Mouse (Mus musculus) ES-E14 (cell line): ENCODE measurements around the gene Igsf23. TPM values are rescaled to one million over a fixed set of nuclear protein-coding genes. Genes with fewer than 3 reads are reported as not detected.

Source experiments
- DNase-seq: peaks from one replicate; pipeline ENCODE4 v3.0.0-alpha.2; 2013; ENCODE audit warnings: low read depth, low spot score
- H3K27ac ChIP-seq: 2 replicates; pipeline ENCODE4 v1.5.1; 2012; ENCODE audit warnings: low read depth, mild to moderate bottlenecking, low read length, moderate library complexity, mixed read lengths; ENCODE audit not compliant: poor library complexity, insufficient read depth, severe bottlenecking
- H3K36me3 ChIP-seq: 2 replicates; pipeline ENCODE4 v1.6.1; 2012; ENCODE audit warnings: mild to moderate bottlenecking, low read length, moderate library complexity, mixed read lengths; ENCODE audit not compliant: control insufficient read depth, poor library complexity, insufficient read depth, severe bottlenecking
- H3K4me1 ChIP-seq, 2 experiments: fragments of 150-350 bp in 1 of 2; sonication (generic) in 1 of 2; 2 replicates each; pipeline ENCODE4 v1.6.1; 2012; ENCODE audit warnings: low read length in 2 of 2, mild to moderate bottlenecking in 1 of 2, mixed read lengths in 1 of 2; ENCODE audit not compliant: control insufficient read depth in 2 of 2, insufficient read depth in 2 of 2, poor library complexity in 1 of 2
- H3K4me3 ChIP-seq, 2 experiments: fragments of 150-350 bp in 1 of 2; sonication (generic) in 1 of 2; 2 replicates each; pipeline ENCODE4 v1.5.1; 2012; ENCODE audit warnings: low read length in 2 of 2, low read depth in 1 of 2, mild to moderate bottlenecking in 1 of 2, mixed read lengths in 1 of 2; ENCODE audit not compliant: insufficient read depth in 1 of 2, poor library complexity in 1 of 2, severe bottlenecking in 1 of 2
- H3K9ac ChIP-seq: 2 replicates; pipeline ENCODE4 v1.6.1; 2012; ENCODE audit warnings: low read depth, mild to moderate bottlenecking, low read length, mixed read lengths; ENCODE audit not compliant: poor library complexity, insufficient read depth, severe bottlenecking
- H3K9me3 ChIP-seq: fragments of 150-350 bp; sonication (generic); 2 replicates; pipeline ENCODE4 v1.6.1; 2012; ENCODE audit warnings: low read depth, mild to moderate bottlenecking, low read length; ENCODE audit not compliant: control insufficient read depth, insufficient read depth
- CHD2 ChIP-seq: IDR thresholded peaks from 2 replicates; pipeline ENCODE4 v1.6.1; 2014; ENCODE audit warnings: mild to moderate bottlenecking, low read depth, low read length, inconsistent platforms
- HCFC1 ChIP-seq: IDR thresholded peaks from 2 replicates; pipeline ENCODE4 v1.6.1; 2012; ENCODE audit warnings: low read length, inconsistent platforms, borderline replicate concordance; ENCODE audit not compliant: insufficient read depth
- MAFK ChIP-seq: IDR thresholded peaks from 2 replicates; pipeline ENCODE4 v1.6.1; 2014; ENCODE audit warnings: mild to moderate bottlenecking, low read depth, low read length, inconsistent platforms; ENCODE audit not compliant: insufficient read depth
- ZC3H11A ChIP-seq: IDR thresholded peaks from 2 replicates; pipeline ENCODE4 v1.6.1; 2012; ENCODE audit warnings: low read depth, mild to moderate bottlenecking, inconsistent platforms, low read length, borderline replicate concordance
- ZNF384 ChIP-seq: IDR thresholded peaks from 2 replicates; pipeline ENCODE4 v1.6.1; 2012; ENCODE audit warnings: low read depth, low read length, inconsistent platforms
- in situ Hi-C, 2 experiments: fragments of 600-800 bp; cut with MboI; formaldehyde crosslinking; loops; one replicate each; pipeline ENCODE4 v1.15.1; 2025; ENCODE audit warnings: low sequenced_read_pairs in 2 of 2, inconsistent platforms in 1 of 2; ENCODE audit not compliant: unreplicated experiment in 2 of 2
- total RNA-seq: library from RNA; depleted of rRNA; stranded (reverse); fragments of 300-350 nt; gene quantifications from 2 replicates; pipeline ENCODE4 v1.2.3, GENCODE M21; 2012

The Igsf23 gene
- total RNA-seq, 1 experiment, result 4.6 TPM

DNA sequence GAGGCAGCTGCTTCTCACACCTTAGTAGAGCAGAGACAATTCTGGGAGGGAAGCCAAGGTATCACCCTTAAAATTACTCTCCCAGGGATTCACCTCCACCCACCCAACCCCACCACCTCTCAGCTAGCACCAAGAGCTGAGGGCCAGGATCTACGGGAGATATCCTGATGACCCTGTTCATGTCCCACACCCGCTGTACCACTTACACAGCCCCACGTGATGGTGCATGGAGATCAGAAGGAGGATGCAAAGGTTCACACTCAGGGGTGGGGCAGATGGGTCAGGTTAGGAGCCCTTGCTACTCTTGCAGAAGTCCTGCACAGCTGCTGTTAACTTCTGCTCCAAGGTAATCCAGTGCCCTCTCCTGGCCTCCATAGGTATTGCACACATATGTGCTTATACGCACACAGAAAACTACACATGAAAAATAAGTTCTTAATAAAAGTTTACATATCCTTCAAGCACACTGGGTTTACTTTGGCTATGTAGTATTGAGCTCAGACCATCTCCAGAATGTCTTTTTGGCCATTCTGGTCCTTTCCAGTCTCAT lies 19.1 kb upstream of the Igsf23 start:
- Histone ChIP-seq H3K36me3 (peaks cover 2% of the 10 kb centered on the region; the same call in 1 of the 2 replicates), H3K9ac (no peak overlapping the region), H3K27ac (no peak overlapping the region), H3K4me1 (no peaks in the 10 kb centered on the region), H3K4me3 (no peak overlapping the region), H3K9me3 (no peaks in the 10 kb centered on the region)
- in situ Hi-C loops, result loop anchor here in 1 of 2 experiments (10.0 kb wide), 2 partner anchors 55 to 95 kb away; no protein-coding TSS in a partner anchor
- DNase-seq, result no peak
- no peak for TF ChIP-seq ZC3H11A
- TF ChIP-seq HCFC1, result no peak
- no peak for TF ChIP-seq MAFK
- no peak for TF ChIP-seq ZNF384
- TF ChIP-seq CHD2, result no peak

GRCm38 (mm10) chr7:19969106-19969505 lies 18.6 kb upstream of the Igsf23 start:
- no peak for DNase-seq
- Histone ChIP-seq H3K36me3 (peaks cover 2% of the 10 kb centered on the region; the same call in 1 of the 2 replicates), H3K4me1 (peaks cover 0 to 2% of the 10 kb centered on the region in 2 experiments; a peak in 1 of 4 replicates), H3K27ac (no peak overlapping the region), H3K9me3 (no peaks in the 10 kb centered on the region), H3K9ac (no peak overlapping the region), H3K4me3 (no peak overlapping the region)
- in situ Hi-C loops, result loop anchor here in 1 of 2 experiments (10.0 kb wide), 2 partner anchors 54 to 94 kb away; no protein-coding TSS in a partner anchor
- TF ChIP-seq ZNF384 (no peak), ZC3H11A (no peak), MAFK (no peak), CHD2 (no peak), HCFC1 (no peak)

GRCm38 (mm10) chr7:19964985-19965579 lies 14.5 kb upstream of the Igsf23 start, which contains the start of gene Ceacam20:
Gene Ceacam20 (plus strand): TSS chr7:19965412.
- in situ Hi-C loops, result loop anchor here in 1 of 2 experiments (10.0 kb wide), 2 partner anchors 50 to 90 kb away; no protein-coding TSS in a partner anchor
- no peak for DNase-seq
- Histone ChIP-seq H3K4me1 (peaks cover 0 to 2% of the 10 kb centered on the region in 2 experiments; a peak in 1 of 4 replicates), H3K9me3 (no peaks in the 10 kb centered on the region), H3K4me3 (no peak within 1 kb of the TSS), H3K9ac (no peak within 1 kb of the TSS), H3K27ac (no peak within 1 kb of the TSS), H3K36me3 (no peaks in the 10 kb centered on the region)
- no peak for TF ChIP-seq ZC3H11A
- no peak for TF ChIP-seq ZNF384
- TF ChIP-seq MAFK, result no peak
- no peak for TF ChIP-seq HCFC1
- no peak for TF ChIP-seq CHD2

- no peaks in the 10 kb centered on the region for H3K9me3 ChIP-seq
- H3K27ac ChIP-seq, result no peak overlapping the region
- in situ Hi-C loops, result loop anchor here in 1 of 2 experiments (10.0 kb wide), 2 partner anchors 48 to 88 kb away; no protein-coding TSS in a partner anchor
- TF ChIP-seq HCFC1, result no peak
- TF ChIP-seq ZC3H11A, result no peak
- TF ChIP-seq ZNF384, result no peak
- no peak for TF ChIP-seq MAFK
- no peak for TF ChIP-seq CHD2
- H3K36me3 ChIP-seq, result no peaks in the 10 kb centered on the region
- no peak overlapping the region for H3K9ac ChIP-seq
- H3K4me1 ChIP-seq, result peaks cover 0 to 2% of the 10 kb centered on the region in 2 experiments; a peak in 1 of 4 replicates
- no peak for DNase-seq
- no peak overlapping the region for H3K4me3 ChIP-seq
Measured at GRCm38 (mm10) chr7:19962423-19962822, 11.9 kb upstream of the Igsf23 start.
